Mouse (Mus musculus) lung, adult 2 months (tissue): ENCODE results near the gene Adarb1. TPM values are rescaled to one million over a fixed set of nuclear protein-coding genes. Genes with fewer than 3 reads are reported as not detected.

Source experiments
- DNase-seq: peaks from one replicate; pipeline ENCODE4 v3.0.0; 2022
- H3K4me1 ChIP-seq: fragments of 200-500 bp; 2 replicates; pipeline ENCODE4 v1.6.1; 2011; ENCODE audit warnings: low read length; ENCODE audit not compliant: control insufficient read depth, insufficient read depth
- H3K4me3 ChIP-seq: fragments of 200-500 bp; replicated peaks from 2 replicates; pipeline ENCODE3; 2011; ENCODE audit warnings: low read depth, mild to moderate bottlenecking, control low read depth, low read length; ENCODE audit errors: extremely low read depth
- CTCF ChIP-seq: fragments of 200-500 bp; IDR thresholded peaks from 2 replicates; pipeline ENCODE4 v1.5.1; 2011; ENCODE audit warnings: mild to moderate bottlenecking, low read length, control low read depth; ENCODE audit not compliant: insufficient read depth
- POLR2A ChIP-seq: fragments of 200-500 bp; IDR thresholded peaks from 2 replicates; pipeline ENCODE4 v1.6.1; 2011; ENCODE audit warnings: low read depth, mild to moderate bottlenecking, control low read depth, low read length, borderline replicate concordance; ENCODE audit errors: extremely low read depth
- WGBS: fragments of 180-500 bp; shearing (Covaris S2); methylation state at CpG from one replicate; pipeline ENCODE4 v1.1.7; 2018; 5-methylcytosine and 5-hydroxymethylcytosine counted together
- polyA plus RNA-seq: library from polyadenylated mRNA; depleted of rRNA; stranded (reverse); fragments of >200 nt; gene quantifications from 2 replicates; pipeline ENCODE4 v1.2.3, GENCODE M21; 2012

Adarb1 gene
- polyA plus RNA-seq, 1 experiment: 29.9 TPM

GRCm38 (mm10) chr10:77439026-77439425 is 21.0 kb upstream of the Adarb1 start:
- WGBS: 83% methylated on average over 3 of the region's 3 CpGs
- no peak overlapping the region for H3K4me3 ChIP-seq

GRCm38 (mm10) chr10:77438021-77438420 is 20.0 kb upstream of the Adarb1 start:
- no peak overlapping the region for H3K4me3 ChIP-seq
- peaks cover 4% of the 10 kb centered on the region for H3K4me1 ChIP-seq
- no peak for TF ChIP-seq POLR2A
- no peak for TF ChIP-seq CTCF
- DNase-seq: no peak
- 66% methylated on average over 1 of the region's 1 CpGs for WGBS

More at GRCm38 (mm10) chr10:77439026-77439425, 21.0 kb upstream of the Adarb1 start:
- no peak for DNase-seq
- peaks cover 4% of the 10 kb centered on the region for H3K4me1 ChIP-seq
- TF ChIP-seq CTCF: no peak
- TF ChIP-seq POLR2A: no peak

- no peak for TF ChIP-seq POLR2A
- TF ChIP-seq CTCF: no peak
- 70% methylated on average over 4 of the region's 4 CpGs for WGBS
- DNase-seq: no peak
- Histone ChIP-seq H3K4me3 (no peak overlapping the region), H3K4me1 (peaks cover 4% of the 10 kb centered on the region)
Observed at GRCm38 (mm10) chr10:77435343-77435742, 17.3 kb upstream of the Adarb1 start.

GRCm38 (mm10) chr10:77434457-77435151 is 16.5 kb upstream of the Adarb1 start:
- Histone ChIP-seq H3K4me1 (peaks cover 4% of the 10 kb centered on the region), H3K4me3 (no peak overlapping the region)
- TF ChIP-seq CTCF: no peak
- TF ChIP-seq POLR2A: no peak
- no peak for DNase-seq
- 20% methylated on average over 18 of the region's 18 CpGs for WGBS

- no peak for TF ChIP-seq POLR2A
- no peak for TF ChIP-seq CTCF
- H3K4me1 ChIP-seq: peaks cover 4% of the 10 kb centered on the region; the same call in 1 of the 2 replicates
- WGBS: 25% methylated on average over 4 of the region's 4 CpGs
- DNase-seq: no peak
- H3K4me3 ChIP-seq: no peak overlapping the region
Observed at GRCm38 (mm10) chr10:77434076-77434456, 16.0 kb upstream of the Adarb1 start.

- TF ChIP-seq CTCF: no peak
- TF ChIP-seq POLR2A: no peak
- H3K4me3 ChIP-seq: no peak overlapping the region
- DNase-seq: no peak
- H3K4me1 ChIP-seq: peaks cover 4% of the 10 kb centered on the region; the same call in 1 of the 2 replicates
Observed at GRCm38 (mm10) chr10:77430771-77431170, 12.7 kb upstream of the Adarb1 start.

- DNase-seq: no peak
- TF ChIP-seq POLR2A (no peak), CTCF (no peak)
- 87% methylated on average over 5 of the region's 5 CpGs for WGBS
- Histone ChIP-seq H3K4me1 (peaks cover 3% of the 10 kb centered on the region; the same call in 1 of the 2 replicates), H3K4me3 (no peak overlapping the region)
Observed at GRCm38 (mm10) chr10:77429921-77430320, 11.9 kb upstream of the Adarb1 start.

- no peak for DNase-seq
- no peak overlapping the region for H3K4me3 ChIP-seq
- no peaks in the 10 kb centered on the region for H3K4me1 ChIP-seq
- 51% methylated on average over 2 of the region's 2 CpGs for WGBS
- TF ChIP-seq CTCF (no peak), POLR2A (no peak)
Observed at GRCm38 (mm10) chr10:77427610-77428009, 9.5 kb upstream of the Adarb1 start.

- H3K4me3 ChIP-seq: no peak overlapping the region
- WGBS: 95% methylated on average over 3 of the region's 3 CpGs
- H3K4me1 ChIP-seq: peaks cover 13% of the 10 kb centered on the region
- TF ChIP-seq POLR2A: no peak
- no peak for TF ChIP-seq CTCF
- no peak for DNase-seq
Observed at GRCm38 (mm10) chr10:77420190-77420589, 2.1 kb upstream of the Adarb1 start.
